Mouse (Mus musculus): ENCODE results near the gene Gm45213. TPM values are rescaled to one million over a fixed set of nuclear protein-coding genes. Genes with fewer than 3 reads are reported as not detected.

Gene Gm45213
- polyA plus RNA-seq, 1 experiment = not detected

- H3K36me3 ChIP-seq (ENCODE audit: control insufficient read depth, insufficient read depth, low read length) = no peaks in the 10 kb centered on the region
- H3K27ac ChIP-seq (ENCODE audit: insufficient read depth, low read depth, low read length) = no peak overlapping the region
- WGBS = 42% methylated on average over 11 of the region's 11 CpGs
- no peak overlapping the region for H3K4me3 ChIP-seq (ENCODE audit: insufficient read depth, low read depth, low read length)
- DNase-seq = no peak
- TF ChIP-seq POLR2A (IDR thresholded peaks at IDR 0.05; ENCODE audit: low read depth, low read length) = no peak
- no peak for TF ChIP-seq CTCF (conservative IDR thresholded peaks at IDR 0.05; ENCODE audit: insufficient read depth, insufficient read length, low read depth, low read length)
- H3K27me3 ChIP-seq (replicated peaks; ENCODE audit: control insufficient read depth, insufficient read depth, low read length) = no peaks in the 10 kb centered on the region
- no peaks in the 10 kb centered on the region for H3K4me1 ChIP-seq (ENCODE audit: control insufficient read depth, insufficient read depth, low read length)
Measured at GRCm38 (mm10) chr7:66038730-66039129, 4.7 kb upstream of the Gm45213 start.

- no peak overlapping the region for H3K4me3 ChIP-seq (ENCODE audit: insufficient read depth, low read depth, low read length)
- WGBS = 84% methylated on average over 18 of the region's 18 CpGs
- no peak overlapping the region for H3K27ac ChIP-seq (ENCODE audit: insufficient read depth, low read depth, low read length)
- no peaks in the 10 kb centered on the region for H3K4me1 ChIP-seq (ENCODE audit: control insufficient read depth, insufficient read depth, low read length)
- TF ChIP-seq POLR2A (IDR thresholded peaks at IDR 0.05; ENCODE audit: low read depth, low read length) = no peak
- TF ChIP-seq CTCF (conservative IDR thresholded peaks at IDR 0.05; ENCODE audit: insufficient read depth, insufficient read length, low read depth, low read length) = no peak
- H3K36me3 ChIP-seq (ENCODE audit: control insufficient read depth, insufficient read depth, low read length) = no peaks in the 10 kb centered on the region
- no peaks in the 10 kb centered on the region for H3K27me3 ChIP-seq (replicated peaks; ENCODE audit: control insufficient read depth, insufficient read depth, low read length)
- DNase-seq = no peak
Measured at GRCm38 (mm10) chr7:66040026-66040814, 3.2 kb upstream of the Gm45213 start.

- WGBS = 56% methylated on average over 9 of the region's 9 CpGs
- no peak for DNase-seq
- Histone ChIP-seq H3K4me1 (ENCODE audit: control insufficient read depth, insufficient read depth, low read length) (no peaks in the 10 kb centered on the region), H3K4me3 (ENCODE audit: insufficient read depth, low read depth, low read length) (no peak overlapping the region), H3K36me3 (ENCODE audit: control insufficient read depth, insufficient read depth, low read length) (no peaks in the 10 kb centered on the region), H3K27me3 (replicated peaks; ENCODE audit: control insufficient read depth, insufficient read depth, low read length) (no peaks in the 10 kb centered on the region), H3K27ac (ENCODE audit: insufficient read depth, low read depth, low read length) (no peak overlapping the region)
- TF ChIP-seq POLR2A (IDR thresholded peaks at IDR 0.05; ENCODE audit: low read depth, low read length) (no peak), CTCF (conservative IDR thresholded peaks at IDR 0.05; ENCODE audit: insufficient read depth, insufficient read length, low read depth, low read length) (no peak)
Measured at GRCm38 (mm10) chr7:66044617-66045016, 1.2 kb downstream of the Gm45213 start.

GRCm38 (mm10) chr7:66046921-66047918, 3.8 kb downstream of the Gm45213 start:
- TF ChIP-seq POLR2A (IDR thresholded peaks at IDR 0.05; ENCODE audit: low read depth, low read length) (no peak), CTCF (conservative IDR thresholded peaks at IDR 0.05; ENCODE audit: insufficient read depth, insufficient read length, low read depth, low read length) (no peak)
- 69% methylated on average over 17 of the region's 17 CpGs for WGBS
- DNase-seq = no peak

GRCm38 (mm10) chr7:66047975-66048374, 4.6 kb downstream of the Gm45213 start:
- no peaks in the 10 kb centered on the region for H3K27me3 ChIP-seq (replicated peaks; ENCODE audit: control insufficient read depth, insufficient read depth, low read length)
- H3K27ac ChIP-seq (ENCODE audit: insufficient read depth, low read depth, low read length) = no peak overlapping the region
- no peak overlapping the region for H3K4me3 ChIP-seq (ENCODE audit: insufficient read depth, low read depth, low read length)
- no peaks in the 10 kb centered on the region for H3K4me1 ChIP-seq (ENCODE audit: control insufficient read depth, insufficient read depth, low read length)
- 75% methylated on average over 4 of the region's 4 CpGs for WGBS
- H3K36me3 ChIP-seq (ENCODE audit: control insufficient read depth, insufficient read depth, low read length) = no peaks in the 10 kb centered on the region
- TF ChIP-seq POLR2A (IDR thresholded peaks at IDR 0.05; ENCODE audit: low read depth, low read length) = no peak
- no peak for TF ChIP-seq CTCF (conservative IDR thresholded peaks at IDR 0.05; ENCODE audit: insufficient read depth, insufficient read length, low read depth, low read length)
- no peak for DNase-seq

More at GRCm38 (mm10) chr7:66046921-66047918, 3.8 kb downstream of the Gm45213 start:
- no peaks in the 10 kb centered on the region for H3K27me3 ChIP-seq (replicated peaks; ENCODE audit: control insufficient read depth, insufficient read depth, low read length)
- no peaks in the 10 kb centered on the region for H3K36me3 ChIP-seq (ENCODE audit: control insufficient read depth, insufficient read depth, low read length)
- no peak overlapping the region for H3K4me3 ChIP-seq (ENCODE audit: insufficient read depth, low read depth, low read length)
- no peak overlapping the region for H3K27ac ChIP-seq (ENCODE audit: insufficient read depth, low read depth, low read length)
- H3K4me1 ChIP-seq (ENCODE audit: control insufficient read depth, insufficient read depth, low read length) = no peaks in the 10 kb centered on the region

- H3K4me3 ChIP-seq (ENCODE audit: insufficient read depth, low read depth, low read length) = no peak overlapping the region
- H3K27me3 ChIP-seq (replicated peaks; ENCODE audit: control insufficient read depth, insufficient read depth, low read length) = no peaks in the 10 kb centered on the region
- 85% methylated on average over 12 of the region's 12 CpGs for WGBS
- no peak for DNase-seq
- TF ChIP-seq CTCF (conservative IDR thresholded peaks at IDR 0.05; ENCODE audit: insufficient read depth, insufficient read length, low read depth, low read length) (no peak), POLR2A (IDR thresholded peaks at IDR 0.05; ENCODE audit: low read depth, low read length) (no peak)
- H3K4me1 ChIP-seq (ENCODE audit: control insufficient read depth, insufficient read depth, low read length) = no peaks in the 10 kb centered on the region
- H3K36me3 ChIP-seq (ENCODE audit: control insufficient read depth, insufficient read depth, low read length) = no peaks in the 10 kb centered on the region
- no peak overlapping the region for H3K27ac ChIP-seq (ENCODE audit: insufficient read depth, low read depth, low read length)
Measured at GRCm38 (mm10) chr7:66048446-66049230, 5.2 kb downstream of the Gm45213 start.

Data from kidney, adult 2 months (tissue).